Mouse (Mus musculus): Measurements from ENCODE around the gene Prickle2.

Gene Prickle2

DNA sequence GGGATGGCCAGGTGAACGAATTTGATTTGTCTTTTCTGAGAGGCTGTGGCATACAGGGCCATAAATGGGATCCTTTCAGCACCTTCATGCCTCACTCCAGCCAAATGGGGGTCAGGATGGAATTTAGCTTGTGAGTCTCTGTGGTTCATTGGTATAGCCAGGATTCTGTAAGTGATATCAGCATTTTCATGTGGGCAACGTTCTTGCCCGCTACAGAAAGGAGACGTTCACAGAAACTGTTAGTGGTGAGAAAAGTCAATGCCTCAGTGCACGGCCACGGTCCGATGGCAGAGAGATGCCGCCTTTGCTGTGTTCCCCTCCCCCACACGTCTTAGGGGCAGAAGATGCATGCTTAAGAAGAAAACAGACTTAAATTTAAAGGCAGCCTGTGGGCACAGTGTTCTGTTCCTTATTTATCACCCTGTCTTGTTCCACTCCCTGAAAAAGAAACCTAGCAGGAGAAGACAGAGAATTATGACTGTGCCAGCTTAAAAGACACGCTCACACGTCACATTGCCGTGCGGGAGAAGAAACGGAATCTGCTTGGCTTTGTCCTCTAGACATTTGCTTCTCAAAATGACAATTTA, 322.7 kb downstream of the Prickle2 start:
- DNase-seq (ENCODE audit: low read depth, low spot score) = no peak

DNA sequence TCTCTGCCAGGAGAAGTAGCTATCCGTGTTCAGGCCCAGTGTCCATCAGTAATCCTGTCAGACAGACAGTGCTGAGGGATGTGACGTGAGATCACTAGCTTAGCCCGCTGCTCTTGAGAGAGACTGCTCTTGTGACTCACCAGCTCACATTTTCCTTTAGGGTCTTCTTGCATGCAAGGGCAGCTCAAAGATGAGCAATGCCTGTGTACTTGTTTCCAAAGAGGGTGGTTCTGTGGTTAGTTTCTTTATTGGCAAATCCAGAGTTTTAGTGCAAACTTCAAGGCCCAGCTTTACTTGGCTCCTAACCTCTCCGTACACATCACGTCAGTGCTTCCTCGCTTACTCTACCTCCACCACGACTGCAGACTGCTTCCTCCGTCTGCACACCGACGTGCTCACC, 324.9 kb downstream of the Prickle2 start:
- no peak for DNase-seq (ENCODE audit: low read depth, low spot score)

DNA sequence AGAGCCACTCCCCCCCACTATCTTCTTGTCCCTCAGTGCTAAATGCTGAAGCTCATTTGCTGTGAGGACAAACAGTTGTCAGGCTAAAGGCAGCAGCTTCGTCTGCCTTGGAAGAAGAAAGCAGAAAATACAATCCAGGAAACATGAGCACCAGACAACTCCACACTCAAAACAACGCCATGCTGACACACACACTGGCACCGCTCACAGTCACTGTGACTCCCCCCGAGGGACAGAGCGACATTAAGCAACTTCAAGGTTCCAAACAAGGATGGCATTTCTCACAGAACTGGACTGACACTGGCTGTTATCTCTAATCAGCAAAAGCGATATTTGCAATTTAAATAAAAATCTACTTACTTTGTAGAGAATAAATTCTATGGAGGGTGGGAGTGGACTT, 331.1 kb downstream of the Prickle2 start:
- DNase-seq (ENCODE audit: low read depth, low spot score) = no peak

DNA sequence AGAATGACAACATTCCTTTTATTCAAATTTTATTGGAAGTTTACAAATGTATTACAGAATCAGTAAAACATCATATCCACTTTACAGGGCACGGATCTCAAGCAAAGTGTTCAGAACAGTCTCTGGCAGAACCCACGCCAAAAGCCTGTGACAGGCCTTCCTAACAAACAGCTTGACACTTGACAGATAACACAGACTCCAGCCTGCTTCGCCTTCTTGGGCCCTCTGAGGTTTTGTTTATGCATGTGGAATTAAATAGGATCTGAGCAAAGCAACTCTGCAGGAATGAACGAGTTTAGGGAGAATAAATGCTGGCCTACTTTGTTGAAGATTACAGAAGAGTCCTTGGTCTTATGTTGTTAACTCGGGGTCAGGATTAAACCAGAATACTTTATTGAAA, 335.1 kb downstream of the Prickle2 start:
- no peak for DNase-seq (ENCODE audit: low read depth, low spot score)

- no peak for DNase-seq (ENCODE audit: low read depth, low spot score)
Measured at GRCm38 (mm10) chr6:92347278-92348028, 358.5 kb downstream of the Prickle2 start.

DNA sequence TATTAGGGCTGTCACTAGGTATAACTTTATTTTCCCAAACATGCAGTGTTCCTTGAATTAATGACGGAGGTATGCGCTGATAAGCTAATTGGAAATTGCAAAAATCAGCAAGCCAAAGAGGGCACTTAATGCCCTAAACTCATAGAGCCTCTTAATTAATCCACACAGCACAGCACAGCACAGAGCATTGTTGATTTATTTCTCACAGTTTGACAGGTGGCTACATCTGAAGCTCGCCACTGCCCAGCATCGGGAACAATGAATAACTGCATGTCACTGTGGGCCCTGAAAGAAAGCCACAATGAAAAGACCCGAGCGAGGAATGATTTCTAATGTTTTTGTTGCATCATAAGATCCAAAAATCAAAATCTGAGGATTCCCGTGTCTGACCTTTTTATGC, 359.2 kb downstream of the Prickle2 start:
- no peak for DNase-seq (ENCODE audit: low read depth, low spot score)

DNA sequence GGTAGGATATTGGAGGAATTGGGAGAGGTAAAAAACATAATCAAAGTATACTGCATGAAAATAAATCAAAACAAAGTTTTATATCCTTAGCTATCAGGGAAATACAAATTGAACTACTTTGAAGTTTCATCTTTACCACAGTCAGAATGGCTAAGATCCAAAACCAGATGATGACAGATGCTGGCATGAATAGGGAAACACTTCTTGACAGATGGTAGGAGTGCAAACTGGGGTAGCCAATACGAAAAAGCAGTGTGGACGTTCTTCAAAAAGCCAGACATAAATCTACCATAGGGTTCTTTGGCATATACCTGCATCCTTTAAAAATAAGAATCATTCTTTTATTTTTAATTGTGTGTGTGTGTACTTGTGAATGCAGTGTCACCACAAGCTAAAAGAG, 360.8 kb downstream of the Prickle2 start:
- no peak for DNase-seq (ENCODE audit: low read depth, low spot score)

- no peak for DNase-seq (ENCODE audit: low read depth, low spot score)
Measured at GRCm38 (mm10) chr6:92344588-92344987, 361.4 kb downstream of the Prickle2 start.

Data from retina, postnatal 7 days (tissue).